Mouse (Mus musculus) left cerebral cortex, adult 8-10 months (tissue): ENCODE measurements around the gene Wdr89. TPM values are rescaled to one million over a fixed set of nuclear protein-coding genes. Genes with fewer than 3 reads are reported as not detected.

Source experiments
- DNase-seq, 2 experiments: peaks; one replicate each; pipeline ENCODE4 v3.0.0; 2022; ENCODE audit warnings: low spot score in 2 of 2
- total RNA-seq, 4 experiments: library from RNA; stranded (reverse); gene quantifications; 2 replicates each; pipeline ENCODE4 v1.2.4; 2022

Gene Wdr89
- total RNA-seq, 4 experiments from 2014 or later = 2.6 to 4.1 (median 3.5) TPM

- no peak for DNase-seq
Measured at GRCm38 (mm10) chr12:75616841-75617240, 52.5 kb downstream of the Wdr89 start.

- DNase-seq = no peak
Measured at GRCm38 (mm10) chr12:75616158-75616791, 53.1 kb downstream of the Wdr89 start.

GRCm38 (mm10) chr12:75615556-75615955 is 53.8 kb downstream of the Wdr89 start:
- DNase-seq = no peak

- DNase-seq = no peak
Measured at GRCm38 (mm10) chr12:75612711-75613110, 56.6 kb downstream of the Wdr89 start.

- DNase-seq = no peak
Measured at GRCm38 (mm10) chr12:75599490-75599889, 69.8 kb downstream of the Wdr89 start.

GRCm38 (mm10) chr12:75598988-75599387 is 70.3 kb downstream of the Wdr89 start:
- no peak for DNase-seq

- DNase-seq = no peak
Measured at GRCm38 (mm10) chr12:75597707-75598106, 71.6 kb downstream of the Wdr89 start.

- peak; percentile 96 to 98 for DNase-seq
Measured at GRCm38 (mm10) chr12:75596154-75597002, 73.0 kb downstream of the Wdr89 start, which contains the start of gene Ppp2r5e. Ppp2r5e (minus strand) TSS chr12:75596245.

GRCm38 (mm10) chr12:75595291-75596153 is 73.8 kb downstream of the Wdr89 start:
- peak; percentile 15 to 25 for DNase-seq

- no peak for DNase-seq
Measured at GRCm38 (mm10) chr12:75594404-75594803, 74.9 kb downstream of the Wdr89 start.

- DNase-seq = no peak
Measured at GRCm38 (mm10) chr12:75593817-75594216, 75.5 kb downstream of the Wdr89 start.

GRCm38 (mm10) chr12:75587501-75587900 is 81.8 kb downstream of the Wdr89 start:
- DNase-seq = no peak

- DNase-seq = no peak
Measured at GRCm38 (mm10) chr12:75583776-75584175, 85.6 kb downstream of the Wdr89 start.

Other genes with a start within 250 kb of the Wdr89 start
- 10 to 100 TPM; 69.1 to 74.0 (median 73.5) TPM for gene Ppp2r5e, start 73.3 kb downstream of the Wdr89 start, total RNA-seq
- gene Sgpp1, start 66.2 kb upstream of the Wdr89 start, total RNA-seq = 10 to 100 TPM; 30.8 to 34.6 (median 32.8) TPM
- gene Syne2, start 148.6 kb upstream of the Wdr89 start, total RNA-seq = 10 to 100 TPM; 23.1 to 27.7 (median 25.7) TPM